Mouse (Mus musculus): ENCODE data around the gene Zfp536. TPM values are rescaled to one million over a fixed set of nuclear protein-coding genes. Genes with fewer than 3 reads are reported as not detected.

The Zfp536 gene
- polyA plus RNA-seq, 1 experiment, result not detected

- no peak for TF ChIP-seq MYOG (IDR thresholded peaks at IDR 0.05; ENCODE audit: control insufficient read depth, extremely low read depth, insufficient read length)
- no peak for TF ChIP-seq FOSL1 (IDR thresholded peaks at IDR 0.05; ENCODE audit: insufficient read depth, low read length, poor library complexity, severe bottlenecking)
- no peak for TF ChIP-seq CTCF (IDR thresholded peaks at IDR 0.05; ENCODE audit: control insufficient read depth, insufficient read depth, insufficient read length)
- no peak for TF ChIP-seq USF1 (IDR thresholded peaks at IDR 0.05; ENCODE audit: low read depth)
- TF ChIP-seq MAX (IDR thresholded peaks at IDR 0.05), result no peak
- no peak for TF ChIP-seq MYOD1 (IDR thresholded peaks at IDR 0.05; ENCODE audit: control insufficient read depth, insufficient read length, low read depth)
- no peak for TF ChIP-seq CEBPB (IDR thresholded peaks at IDR 0.05; ENCODE audit: low read depth)
- no peaks in the 10 kb centered on the region for H3K79me3 ChIP-seq (ENCODE audit: low read depth)
- no peak overlapping the region for H3ac ChIP-seq (ENCODE audit: control insufficient read depth, insufficient read length, low read depth)
- H3K4me3 ChIP-seq (ENCODE audit: insufficient read depth, poor library complexity, severe bottlenecking), result no peak overlapping the region
- H3K27me3 ChIP-seq (ENCODE audit: control insufficient read depth, insufficient read depth, insufficient read length), result no peaks in the 10 kb centered on the region
- H3K36me3 ChIP-seq (ENCODE audit: control insufficient read depth, insufficient read depth), result no peaks in the 10 kb centered on the region
- no peaks in the 10 kb centered on the region for H3K79me2 ChIP-seq (ENCODE audit: control insufficient read depth, insufficient read depth)
These were observed 27.2 kb downstream of the Zfp536 start for GRCm38 (mm10) chr7:37746133-37746761.

GRCm38 (mm10) chr7:37743350-37743749 lies 30.1 kb downstream of the Zfp536 start:
- no peaks in the 10 kb centered on the region for H3K27me3 ChIP-seq (ENCODE audit: control insufficient read depth, insufficient read depth, insufficient read length)
- H3K36me3 ChIP-seq (ENCODE audit: control insufficient read depth, insufficient read depth), result no peaks in the 10 kb centered on the region
- no peaks in the 10 kb centered on the region for H3K79me2 ChIP-seq (ENCODE audit: control insufficient read depth, insufficient read depth)
- no peak overlapping the region for H3ac ChIP-seq (ENCODE audit: control insufficient read depth, insufficient read length, low read depth)
- TF ChIP-seq CTCF (IDR thresholded peaks at IDR 0.05; ENCODE audit: control insufficient read depth, insufficient read depth, insufficient read length) (no peak), MAX (IDR thresholded peaks at IDR 0.05) (no peak), MYOD1 (IDR thresholded peaks at IDR 0.05; ENCODE audit: control insufficient read depth, insufficient read length, low read depth) (no peak), CEBPB (IDR thresholded peaks at IDR 0.05; ENCODE audit: low read depth) (no peak), FOSL1 (IDR thresholded peaks at IDR 0.05; ENCODE audit: insufficient read depth, low read length, poor library complexity, severe bottlenecking) (no peak), USF1 (IDR thresholded peaks at IDR 0.05; ENCODE audit: low read depth) (no peak), MYOG (IDR thresholded peaks at IDR 0.05; ENCODE audit: control insufficient read depth, extremely low read depth, insufficient read length) (no peak)
- H3K4me3 ChIP-seq (ENCODE audit: insufficient read depth, poor library complexity, severe bottlenecking), result no peak overlapping the region
- H3K79me3 ChIP-seq (ENCODE audit: low read depth), result no peaks in the 10 kb centered on the region

- H3K79me2 ChIP-seq (ENCODE audit: control insufficient read depth, insufficient read depth), result no peaks in the 10 kb centered on the region
- H3K27me3 ChIP-seq (ENCODE audit: control insufficient read depth, insufficient read depth, insufficient read length), result no peaks in the 10 kb centered on the region
- no peaks in the 10 kb centered on the region for H3K79me3 ChIP-seq (ENCODE audit: low read depth)
- H3K4me3 ChIP-seq (ENCODE audit: insufficient read depth, poor library complexity, severe bottlenecking), result no peak overlapping the region
- no peaks in the 10 kb centered on the region for H3K36me3 ChIP-seq (ENCODE audit: control insufficient read depth, insufficient read depth)
- TF ChIP-seq MYOD1 (IDR thresholded peaks at IDR 0.05; ENCODE audit: control insufficient read depth, insufficient read length, low read depth) (no peak), CEBPB (IDR thresholded peaks at IDR 0.05; ENCODE audit: low read depth) (no peak), CTCF (IDR thresholded peaks at IDR 0.05; ENCODE audit: control insufficient read depth, insufficient read depth, insufficient read length) (no peak), MAX (IDR thresholded peaks at IDR 0.05) (no peak), USF1 (IDR thresholded peaks at IDR 0.05; ENCODE audit: low read depth) (no peak), FOSL1 (IDR thresholded peaks at IDR 0.05; ENCODE audit: insufficient read depth, low read length, poor library complexity, severe bottlenecking) (no peak), MYOG (IDR thresholded peaks at IDR 0.05; ENCODE audit: control insufficient read depth, extremely low read depth, insufficient read length) (no peak)
- H3ac ChIP-seq (ENCODE audit: control insufficient read depth, insufficient read length, low read depth), result no peak overlapping the region
These were observed 36.2 kb downstream of the Zfp536 start for GRCm38 (mm10) chr7:37737191-37737590.

GRCm38 (mm10) chr7:37736413-37736720 lies 37.1 kb downstream of the Zfp536 start:
- Histone ChIP-seq H3ac (ENCODE audit: control insufficient read depth, insufficient read length, low read depth) (no peak overlapping the region), H3K27me3 (ENCODE audit: control insufficient read depth, insufficient read depth, insufficient read length) (peaks cover 3% of the 10 kb centered on the region)
- TF ChIP-seq CEBPB (IDR thresholded peaks at IDR 0.05; ENCODE audit: low read depth) (no peak), MYOD1 (IDR thresholded peaks at IDR 0.05; ENCODE audit: control insufficient read depth, insufficient read length, low read depth) (no peak), USF1 (IDR thresholded peaks at IDR 0.05; ENCODE audit: low read depth) (no peak), MYOG (IDR thresholded peaks at IDR 0.05; ENCODE audit: control insufficient read depth, extremely low read depth, insufficient read length) (no peak), CTCF (IDR thresholded peaks at IDR 0.05; ENCODE audit: control insufficient read depth, insufficient read depth, insufficient read length) (no peak)

GRCm38 (mm10) chr7:37735707-37736412 lies 37.6 kb downstream of the Zfp536 start:
- Histone ChIP-seq H3K79me2 (ENCODE audit: control insufficient read depth, insufficient read depth) (no peaks in the 10 kb centered on the region), H3K36me3 (ENCODE audit: control insufficient read depth, insufficient read depth) (no peaks in the 10 kb centered on the region), H3K4me3 (ENCODE audit: insufficient read depth, poor library complexity, severe bottlenecking) (no peak overlapping the region), H3ac (ENCODE audit: control insufficient read depth, insufficient read length, low read depth) (no peak overlapping the region), H3K27me3 (ENCODE audit: control insufficient read depth, insufficient read depth, insufficient read length) (peaks cover 3% of the 10 kb centered on the region), H3K79me3 (ENCODE audit: low read depth) (no peaks in the 10 kb centered on the region)
- no peak for TF ChIP-seq CTCF (IDR thresholded peaks at IDR 0.05; ENCODE audit: control insufficient read depth, insufficient read depth, insufficient read length)
- no peak for TF ChIP-seq FOSL1 (IDR thresholded peaks at IDR 0.05; ENCODE audit: insufficient read depth, low read length, poor library complexity, severe bottlenecking)
- TF ChIP-seq MYOD1 (IDR thresholded peaks at IDR 0.05; ENCODE audit: control insufficient read depth, insufficient read length, low read depth), result no peak
- TF ChIP-seq MAX (IDR thresholded peaks at IDR 0.05), result no peak
- TF ChIP-seq MYOG (IDR thresholded peaks at IDR 0.05; ENCODE audit: control insufficient read depth, extremely low read depth, insufficient read length), result no peak
- TF ChIP-seq CEBPB (IDR thresholded peaks at IDR 0.05; ENCODE audit: low read depth), result no peak
- no peak for TF ChIP-seq USF1 (IDR thresholded peaks at IDR 0.05; ENCODE audit: low read depth)

More at GRCm38 (mm10) chr7:37736413-37736720, 37.1 kb downstream of the Zfp536 start:
- Histone ChIP-seq H3K79me3 (ENCODE audit: low read depth) (no peaks in the 10 kb centered on the region), H3K4me3 (ENCODE audit: insufficient read depth, poor library complexity, severe bottlenecking) (no peak overlapping the region), H3K79me2 (ENCODE audit: control insufficient read depth, insufficient read depth) (no peaks in the 10 kb centered on the region), H3K36me3 (ENCODE audit: control insufficient read depth, insufficient read depth) (no peaks in the 10 kb centered on the region)

Data from C2C12 (cell line).